Mouse (Mus musculus) thymus, adult 2 months (tissue): Measurements from ENCODE around the gene Isoc2b. TPM values are rescaled to one million over a fixed set of nuclear protein-coding genes. Genes with fewer than 3 reads are reported as not detected.

Experiments used
- DNase-seq: peaks from one replicate; pipeline ENCODE4 v3.0.0; 2021
- H3K27ac ChIP-seq: fragments of 200-500 bp; 2 replicates; pipeline ENCODE4 v1.5.1; 2012; ENCODE audit warnings: low read length, control low read depth; ENCODE audit not compliant: control insufficient read depth, insufficient read depth
- H3K27me3 ChIP-seq: fragments of 200-500 bp; 2 replicates; pipeline ENCODE4 v1.6.1; 2012; ENCODE audit warnings: mild to moderate bottlenecking, low read length, moderate library complexity, mixed read lengths; ENCODE audit not compliant: control insufficient read depth, insufficient read depth
- H3K36me3 ChIP-seq: fragments of 200-500 bp; 2 replicates; pipeline ENCODE4 v1.6.1; 2012; ENCODE audit warnings: mild to moderate bottlenecking, low read length, moderate library complexity; ENCODE audit not compliant: control insufficient read depth, insufficient read depth
- H3K4me1 ChIP-seq: fragments of 200-500 bp; replicated peaks from 2 replicates; pipeline ENCODE4 v1.6.1; 2012; ENCODE audit warnings: low read length; ENCODE audit not compliant: control insufficient read depth, insufficient read depth
- H3K4me3 ChIP-seq: fragments of 200-500 bp; 2 replicates; pipeline ENCODE4 v1.5.1; 2012; ENCODE audit warnings: mild to moderate bottlenecking, low read length, control low read depth, moderate library complexity; ENCODE audit not compliant: control insufficient read depth, insufficient read depth
- CTCF ChIP-seq: fragments of 200-500 bp; IDR thresholded peaks from 2 replicates; pipeline ENCODE4 v1.5.1; 2012; ENCODE audit warnings: mild to moderate bottlenecking, control low read depth, low read length, moderate library complexity, borderline replicate concordance; ENCODE audit not compliant: control insufficient read depth, poor library complexity, insufficient read depth; ENCODE audit errors: extremely low read depth
- POLR2A ChIP-seq: fragments of 200-500 bp; IDR thresholded peaks from 2 replicates; pipeline ENCODE4 v1.6.1; 2012; ENCODE audit warnings: mild to moderate bottlenecking, low read length, control low read depth, moderate library complexity; ENCODE audit not compliant: control insufficient read depth, poor library complexity, insufficient read depth; ENCODE audit errors: extremely low read depth
- WGBS: fragments of 180-500 bp; shearing (Covaris S2); methylation state at CpG from one replicate; pipeline ENCODE4 v1.1.7; 2018; 5-methylcytosine and 5-hydroxymethylcytosine counted together
- polyA plus RNA-seq: library from polyadenylated mRNA; depleted of rRNA; stranded (reverse); fragments of >200 nt; gene quantifications from 2 replicates; pipeline ENCODE4 v1.2.3, GENCODE M21; 2012

Isoc2b gene
- polyA plus RNA-seq, 1 experiment = 23.6 TPM

DNA sequence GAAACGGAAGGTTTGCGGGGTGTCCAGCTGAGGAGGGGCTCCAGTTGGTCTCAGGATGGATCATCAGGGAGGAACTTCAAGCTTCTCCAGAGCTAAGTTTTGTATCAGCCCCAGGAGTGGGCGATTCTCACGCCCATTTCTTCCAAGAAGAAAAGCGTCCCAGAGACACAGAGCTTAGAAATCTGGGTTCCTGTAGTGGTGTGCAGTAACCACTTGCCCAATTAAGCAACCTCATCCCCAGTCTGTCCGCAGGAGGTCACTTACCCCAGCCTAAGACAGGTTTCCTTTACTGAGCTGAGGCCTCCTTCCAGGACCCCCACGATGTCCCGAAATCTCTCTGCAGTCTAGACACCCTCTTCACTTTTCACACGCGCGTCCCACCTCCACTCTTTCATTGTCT, 7.2 kb upstream of the Isoc2b start:
- WGBS = 4% methylated on average over 11 of the region's 11 CpGs
- Histone ChIP-seq H3K4me1 (peaks cover 12% of the 10 kb centered on the region), H3K36me3 (no peaks in the 10 kb centered on the region), H3K27me3 (no peaks in the 10 kb centered on the region), H3K27ac (0 out of 2 replicates have a peak overlapping the region, but pooled peaks have one; percentile 7), H3K4me3 (peak overlapping the region; percentile 99)
- DNase-seq = no peak
- TF ChIP-seq POLR2A (no peak; the same call in 1 of the 2 replicates), CTCF (no peak)

DNA sequence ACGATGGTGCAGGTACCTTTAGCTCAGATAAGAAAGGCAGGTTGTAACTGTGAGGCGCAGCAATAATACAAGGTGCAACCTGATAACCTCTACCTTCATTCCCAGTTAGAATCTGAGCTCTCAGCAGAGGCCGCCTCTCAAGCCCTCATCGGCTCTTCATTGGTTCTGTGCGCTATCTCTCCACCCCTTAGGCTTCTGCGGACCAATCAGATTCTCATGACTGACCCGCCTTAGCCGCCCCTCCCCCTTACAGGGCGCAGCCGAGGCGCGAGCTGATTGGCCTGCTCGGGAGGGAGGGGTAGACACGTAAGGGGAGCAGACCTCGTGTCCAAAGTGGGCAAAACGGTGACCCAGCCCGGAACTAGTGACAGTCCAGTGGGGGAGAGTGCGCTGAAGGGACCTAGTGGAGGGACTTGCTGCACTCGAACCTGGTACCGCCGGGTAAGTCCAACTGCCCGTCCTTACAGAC, 6.7 kb upstream of the Isoc2b start, which contains the start of gene Isoc2a:
Isoc2a (plus strand) TSS at position 401 of the 469 bp plus-strand sequence.
- Histone ChIP-seq H3K27me3 (no peaks in the 10 kb centered on the region), H3K4me3 (peak within 1 kb of the TSS; percentile 99), H3K36me3 (no peaks in the 10 kb centered on the region), H3K27ac (0 out of 2 replicates have a peak within 1 kb of the TSS, but pooled peaks have one; percentile 7), H3K4me1 (peaks cover 12% of the 10 kb centered on the region)
- peak; percentile 87 for DNase-seq
- under 1% methylated on average over 22 of the region's 22 CpGs for WGBS
- TF ChIP-seq CTCF = 0 out of 2 replicates have a peak, but pooled peaks have one; percentile 48
- peak; percentile 64; the same call in 1 of the 2 replicates for TF ChIP-seq POLR2A

DNA sequence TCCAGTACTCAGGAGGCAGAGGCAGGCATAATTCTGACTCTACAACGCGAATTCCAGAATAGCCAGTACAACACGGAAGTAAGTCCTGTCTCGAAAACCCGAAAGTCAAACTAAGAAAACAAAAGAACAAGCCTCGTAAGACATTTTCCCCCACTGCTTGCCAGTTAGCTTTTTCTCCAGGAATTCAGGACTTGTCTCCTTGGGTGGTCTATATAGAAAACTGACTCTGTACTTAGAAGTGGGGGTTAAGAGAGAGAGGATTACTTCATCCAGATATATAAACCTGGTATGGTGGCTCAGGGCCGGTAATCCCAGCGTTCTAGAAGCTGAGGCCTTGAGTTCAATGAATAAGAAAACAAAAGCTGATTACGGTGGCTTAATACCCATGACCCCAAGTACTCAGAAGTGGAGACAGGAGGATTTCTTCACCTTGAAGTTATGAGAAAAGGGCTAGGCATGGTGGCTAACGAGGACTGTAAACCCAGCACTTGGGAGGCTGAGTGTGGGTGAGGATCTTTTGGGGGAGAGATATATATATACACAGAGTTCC, 3.4 kb downstream of the Isoc2b start:
- H3K4me1 ChIP-seq = peaks cover 12% of the 10 kb centered on the region
- WGBS = 21% methylated on average over 10 of the region's 10 CpGs
- TF ChIP-seq POLR2A = no peak
- no peak for TF ChIP-seq CTCF
- H3K27ac ChIP-seq = peak overlapping the region; percentile 86
- peak overlapping the region; percentile 90 for H3K4me3 ChIP-seq
- no peaks in the 10 kb centered on the region for H3K27me3 ChIP-seq
- H3K36me3 ChIP-seq = no peaks in the 10 kb centered on the region
- DNase-seq = no peak

DNA sequence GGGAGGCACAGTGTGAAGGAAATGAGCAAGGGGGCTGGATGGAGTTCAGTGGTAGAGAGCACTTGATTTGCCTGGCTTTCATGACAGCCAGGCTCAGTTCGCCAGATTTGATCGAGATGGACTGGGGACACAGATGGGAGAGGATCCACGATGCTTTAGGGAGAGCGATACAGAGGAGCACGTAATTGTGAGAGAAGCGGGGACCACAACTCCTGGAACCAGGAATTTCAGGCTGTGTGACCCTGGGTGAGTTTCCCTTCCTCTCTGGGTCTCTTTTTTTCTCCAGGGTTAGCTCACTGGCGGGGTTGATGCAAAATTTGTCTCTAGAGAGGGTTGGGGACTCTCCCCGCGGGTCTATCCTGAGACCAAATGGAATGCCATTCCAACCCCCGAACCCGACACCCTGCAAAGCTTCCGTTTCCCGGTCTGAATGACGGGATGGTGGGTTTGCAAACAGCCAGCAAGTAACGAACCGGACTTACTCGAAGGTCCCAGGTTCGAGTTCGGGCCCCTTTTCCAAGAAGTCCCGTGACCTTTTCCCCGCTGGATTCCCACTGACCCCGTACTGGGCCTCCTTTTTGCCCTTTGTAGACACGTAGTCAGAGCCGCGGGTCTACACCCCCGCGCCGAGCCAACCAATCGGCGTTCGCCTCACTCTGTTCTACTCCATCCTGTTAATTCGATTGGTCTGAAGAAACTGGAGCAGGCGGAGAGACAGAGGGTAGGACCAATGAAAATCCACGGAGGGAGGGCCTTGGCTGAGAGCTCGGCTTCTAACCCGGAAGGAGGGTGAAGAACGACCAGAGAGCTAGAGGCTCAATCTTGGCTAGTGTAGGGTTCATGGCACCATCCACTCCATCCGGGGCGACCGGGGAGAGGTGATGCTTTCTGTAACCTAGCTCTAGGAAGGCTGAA, 4.2 kb downstream of the Isoc2b start:
- Histone ChIP-seq H3K27me3 (no peaks in the 10 kb centered on the region), H3K36me3 (no peaks in the 10 kb centered on the region), H3K4me3 (peak overlapping the region; percentile 90), H3K27ac (peak overlapping the region; percentile 86), H3K4me1 (peaks cover 12% of the 10 kb centered on the region)
- 5% methylated on average over 40 of the region's 40 CpGs for WGBS
- 0 out of 2 replicates have a peak, but pooled peaks have one; percentile 39 for TF ChIP-seq CTCF
- peak; percentile 88 for TF ChIP-seq POLR2A
- peak; percentile 97 for DNase-seq

DNA sequence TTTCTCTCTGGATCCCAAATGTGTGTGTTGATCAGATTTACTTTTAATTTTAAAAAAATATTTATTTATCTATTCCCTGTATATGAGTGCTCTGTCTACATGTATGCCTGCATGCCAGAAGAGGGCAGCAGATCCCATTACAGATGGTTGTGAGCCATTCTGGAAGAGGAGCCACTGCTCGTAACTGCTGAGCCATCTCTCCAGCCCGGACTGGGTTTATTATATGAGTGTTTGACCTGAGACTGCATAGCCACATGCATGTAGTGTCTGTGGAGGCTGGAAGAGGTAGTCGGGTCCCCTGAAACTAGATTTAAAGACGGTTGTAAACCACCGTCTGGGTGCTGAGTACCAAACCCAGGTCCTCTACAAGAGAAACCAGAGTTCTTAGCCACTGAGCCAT, 5.0 kb downstream of the Isoc2b start:
- peaks cover 12% of the 10 kb centered on the region for H3K4me1 ChIP-seq
- TF ChIP-seq POLR2A (no peak), CTCF (no peak)
- no peak overlapping the region; the same call in 1 of the 2 replicates for H3K27ac ChIP-seq
- 88% methylated on average over 5 of the region's 5 CpGs for WGBS
- H3K27me3 ChIP-seq = no peaks in the 10 kb centered on the region
- DNase-seq = peak; percentile 45
- H3K4me3 ChIP-seq = no peak overlapping the region
- H3K36me3 ChIP-seq = no peaks in the 10 kb centered on the region

DNA sequence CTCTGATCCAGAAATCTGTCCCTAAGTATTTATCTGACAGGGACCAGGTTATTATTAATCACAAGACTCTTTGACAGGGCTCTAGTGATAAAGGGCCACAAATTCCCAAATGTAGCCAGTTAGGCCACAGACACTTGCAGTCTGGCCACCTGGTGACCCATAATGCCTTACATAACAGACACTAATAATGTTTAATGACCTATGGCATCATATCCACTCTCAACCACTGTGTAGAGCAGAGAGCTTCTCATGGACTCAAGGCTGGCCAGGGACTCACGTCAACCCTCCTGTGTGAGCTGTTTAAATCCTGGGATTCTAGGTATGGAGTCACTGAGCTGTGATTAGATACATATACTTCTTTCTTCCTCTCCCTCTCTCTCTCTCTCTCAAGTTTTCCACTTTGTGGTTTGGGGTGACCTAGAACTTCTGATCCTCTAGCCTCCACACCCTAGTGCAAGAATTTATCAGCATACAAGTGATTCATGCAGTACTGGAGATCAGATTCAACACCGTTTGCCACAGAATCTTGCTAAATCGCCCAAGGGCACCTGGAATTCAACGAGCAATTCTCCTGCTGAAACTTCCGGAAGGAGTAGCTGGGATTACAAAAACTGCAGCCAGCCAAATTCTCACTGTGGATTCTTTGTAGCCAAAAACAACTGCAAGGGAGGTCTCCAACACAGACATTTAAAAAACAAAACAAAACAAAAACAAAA, 5.8 kb downstream of the Isoc2b start:
- H3K27me3 ChIP-seq = no peaks in the 10 kb centered on the region
- DNase-seq = no peak
- no peaks in the 10 kb centered on the region for H3K36me3 ChIP-seq
- no peak for TF ChIP-seq POLR2A
- TF ChIP-seq CTCF = no peak
- WGBS = 96% methylated on average over 5 of the region's 5 CpGs
- peaks cover 12% of the 10 kb centered on the region for H3K4me1 ChIP-seq
- no peak overlapping the region for H3K4me3 ChIP-seq
- no peak overlapping the region for H3K27ac ChIP-seq
